Mouse (Mus musculus) activated CD4-positive, CD25-positive, alpha-beta regulatory T cell, adult 4 months (primary cell): Measurements from ENCODE around the gene Ptpn12. TPM values are rescaled to one million over a fixed set of nuclear protein-coding genes. Genes with fewer than 3 reads are reported as not detected.

Experiments used
- ATAC-seq: one replicate; pipeline ENCODE4 v1.8.0; 2017
- polyA plus RNA-seq, 2 experiments: library from polyadenylated mRNA; unstranded; fragments of 100-300 nt; shearing (Covaris generic); gene quantifications; one replicate each; pipeline ENCODE4 v1.2.1; 2017

The Ptpn12 gene
- polyA plus RNA-seq, 2 experiments from 2014 or later, result 10.7 to 11.1 TPM

GRCm38 (mm10) chr5:21017075-21017474, 38.6 kb downstream of the Ptpn12 start:
- ATAC-seq, result no peak

- ATAC-seq, result no peak
Observed at GRCm38 (mm10) chr5:21010908-21011307, 44.8 kb downstream of the Ptpn12 start.

GRCm38 (mm10) chr5:21002723-21003122, 53.0 kb downstream of the Ptpn12 start:
- peak; percentile 98 for ATAC-seq

GRCm38 (mm10) chr5:21001622-21002315, 53.9 kb downstream of the Ptpn12 start:
- ATAC-seq, result no peak

GRCm38 (mm10) chr5:20998427-20998826, 57.3 kb downstream of the Ptpn12 start:
- no peak for ATAC-seq

- no peak for ATAC-seq
Observed at GRCm38 (mm10) chr5:20997555-20997954, 58.2 kb downstream of the Ptpn12 start.

GRCm38 (mm10) chr5:20990062-20990809, 65.5 kb downstream of the Ptpn12 start:
- ATAC-seq, result no peak

- no peak for ATAC-seq
Observed at GRCm38 (mm10) chr5:20986271-20986670, 69.4 kb downstream of the Ptpn12 start.

GRCm38 (mm10) chr5:20983505-20983904, 72.2 kb downstream of the Ptpn12 start:
- no peak for ATAC-seq

- no peak for ATAC-seq
Observed at GRCm38 (mm10) chr5:20974690-20975089, 81.0 kb downstream of the Ptpn12 start.

- no peak for ATAC-seq
Observed at GRCm38 (mm10) chr5:20973999-20974398, 81.7 kb downstream of the Ptpn12 start.

GRCm38 (mm10) chr5:20973069-20973468, 82.6 kb downstream of the Ptpn12 start:
- ATAC-seq, result no peak

GRCm38 (mm10) chr5:20968963-20969362, 86.7 kb downstream of the Ptpn12 start:
- peak; percentile 71 for ATAC-seq

- no peak for ATAC-seq
Observed at GRCm38 (mm10) chr5:20968493-20968892, 87.2 kb downstream of the Ptpn12 start.

GRCm38 (mm10) chr5:20967942-20968341, 87.8 kb downstream of the Ptpn12 start:
- no peak for ATAC-seq

GRCm38 (mm10) chr5:20964446-20964845, 91.3 kb downstream of the Ptpn12 start:
- ATAC-seq, result no peak

GRCm38 (mm10) chr5:20963295-20963694, 92.4 kb downstream of the Ptpn12 start:
- no peak for ATAC-seq

- ATAC-seq, result no peak
Observed at GRCm38 (mm10) chr5:20960927-20961326, 94.8 kb downstream of the Ptpn12 start.

GRCm38 (mm10) chr5:20956298-20956697, 99.4 kb downstream of the Ptpn12 start, which contains the start of gene Rsbn1l:
Gene Rsbn1l, minus strand, starts transcription at chr5:20956398.
- ATAC-seq, result no peak

- peak; percentile 65 for ATAC-seq
Observed at GRCm38 (mm10) chr5:20955114-20955835, 100.4 kb downstream of the Ptpn12 start.

GRCm38 (mm10) chr5:20952337-20952925, 103.3 kb downstream of the Ptpn12 start:
- no peak for ATAC-seq

- peak; percentile 89 for ATAC-seq
Observed at GRCm38 (mm10) chr5:20951666-20952281, 103.9 kb downstream of the Ptpn12 start.
